Mouse (Mus musculus) c-Kit-positive CD71-positive TER-119-negative erythroid progenitor cells, embryonic 14.5 days (primary cell): ENCODE measurements around the gene Slc7a6os.
"Not testable (repeated sequence)": the region's sequence is repeated elsewhere in the genome, so short reads cannot be mapped to it uniquely, and the experiment has no call there.

Experiments used
- DNase-seq: peaks from one replicate; pipeline ENCODE4 v3.0.0-alpha.2; 2013; ENCODE audit warnings: low read depth

Slc7a6os gene

DNA sequence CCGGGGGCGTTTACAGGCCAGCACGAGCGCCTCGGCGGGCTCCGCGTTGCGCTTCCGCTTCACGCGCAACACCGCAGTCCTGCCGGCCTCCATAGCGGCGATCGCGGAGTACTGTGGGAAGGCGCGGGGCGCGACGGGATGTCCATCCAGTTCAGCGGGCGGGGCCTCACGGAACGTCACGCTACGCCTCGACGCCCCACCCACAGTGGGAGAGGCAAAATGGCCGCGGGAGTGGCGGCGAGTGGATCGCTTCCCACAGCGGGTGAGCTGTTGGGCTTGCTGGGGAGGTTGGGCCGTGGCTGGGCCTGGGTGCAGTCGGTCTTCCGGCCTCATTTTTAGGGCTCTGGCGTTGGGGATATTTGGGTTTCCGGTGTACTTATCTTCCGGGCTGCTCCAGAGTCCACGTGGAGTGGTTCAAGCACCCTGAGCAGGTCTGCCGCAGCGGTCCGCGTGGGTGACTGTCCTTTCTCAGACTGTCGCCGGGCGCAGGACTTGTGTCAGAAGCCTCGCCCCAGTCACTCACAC lies at the start of gene Slc7a6os, which contains the start of gene Prmt7:
Slc7a6os (minus strand) TSS at position 115 of the 525 bp plus-strand sequence.
Prmt7 (plus strand) TSS at position 116 of the 525 bp plus-strand sequence.
- peak; percentile 86 for DNase-seq

DNA sequence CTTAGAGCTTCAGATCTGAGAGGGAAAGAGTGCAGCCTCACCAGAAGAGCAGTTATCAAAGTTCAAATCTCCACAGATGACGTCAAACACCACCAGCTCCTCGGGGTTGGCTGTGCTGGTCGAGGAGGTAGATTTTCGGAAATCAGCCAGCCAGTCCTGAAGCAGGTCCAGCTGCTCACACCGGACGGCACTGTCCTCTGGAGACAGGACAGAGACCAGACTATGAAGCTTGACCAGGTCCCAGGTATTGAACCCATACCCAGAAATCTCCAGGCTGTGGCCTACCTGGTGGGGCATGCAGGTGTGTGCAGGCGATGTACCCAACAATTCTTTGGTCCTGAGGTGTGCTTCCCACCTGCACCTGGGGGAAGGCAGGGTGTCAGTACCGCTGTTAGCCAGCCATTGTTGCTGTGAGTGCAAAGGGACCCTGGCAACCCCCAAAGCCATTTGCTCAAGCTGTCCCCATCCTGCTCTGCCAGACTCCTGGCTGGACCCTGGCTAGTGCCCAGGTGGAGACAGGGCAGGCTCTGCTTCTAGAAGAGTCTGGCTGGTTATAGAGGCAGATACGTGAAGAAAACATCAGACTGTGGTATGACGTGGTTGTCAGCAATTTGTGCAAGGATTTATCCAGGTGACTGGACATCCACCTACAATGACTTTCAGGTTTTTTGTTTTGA lies 49.0 kb upstream of the Slc7a6os start:
- no peak for DNase-seq

GRCm38 (mm10) chr8:106258169-106258568 lies 47.4 kb upstream of the Slc7a6os start:
- DNase-seq, result peak; percentile 14

- DNase-seq, result no peak
Observed at GRCm38 (mm10) chr8:106250186-106250585, 39.5 kb upstream of the Slc7a6os start.

DNA sequence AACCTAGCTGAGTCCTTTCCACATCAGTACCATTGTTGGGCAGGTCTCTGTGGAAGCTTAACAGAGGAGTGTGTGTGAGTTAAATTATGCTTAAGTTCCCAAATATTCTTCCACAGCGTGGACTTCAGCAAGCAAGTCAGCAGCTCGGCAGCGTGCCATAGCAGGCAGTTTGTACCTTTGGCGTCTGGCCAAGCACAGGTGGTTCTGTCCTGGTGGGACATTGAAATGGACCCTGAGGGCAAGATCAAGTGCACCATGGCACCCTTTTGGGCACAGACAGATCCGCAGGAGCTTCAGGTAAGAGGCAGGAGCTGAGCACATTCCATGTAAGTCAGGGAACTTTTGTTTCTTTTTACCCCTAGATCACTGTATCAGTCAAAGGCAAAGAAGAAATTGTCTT lies 26.4 kb upstream of the Slc7a6os start:
- DNase-seq, result no peak

DNA sequence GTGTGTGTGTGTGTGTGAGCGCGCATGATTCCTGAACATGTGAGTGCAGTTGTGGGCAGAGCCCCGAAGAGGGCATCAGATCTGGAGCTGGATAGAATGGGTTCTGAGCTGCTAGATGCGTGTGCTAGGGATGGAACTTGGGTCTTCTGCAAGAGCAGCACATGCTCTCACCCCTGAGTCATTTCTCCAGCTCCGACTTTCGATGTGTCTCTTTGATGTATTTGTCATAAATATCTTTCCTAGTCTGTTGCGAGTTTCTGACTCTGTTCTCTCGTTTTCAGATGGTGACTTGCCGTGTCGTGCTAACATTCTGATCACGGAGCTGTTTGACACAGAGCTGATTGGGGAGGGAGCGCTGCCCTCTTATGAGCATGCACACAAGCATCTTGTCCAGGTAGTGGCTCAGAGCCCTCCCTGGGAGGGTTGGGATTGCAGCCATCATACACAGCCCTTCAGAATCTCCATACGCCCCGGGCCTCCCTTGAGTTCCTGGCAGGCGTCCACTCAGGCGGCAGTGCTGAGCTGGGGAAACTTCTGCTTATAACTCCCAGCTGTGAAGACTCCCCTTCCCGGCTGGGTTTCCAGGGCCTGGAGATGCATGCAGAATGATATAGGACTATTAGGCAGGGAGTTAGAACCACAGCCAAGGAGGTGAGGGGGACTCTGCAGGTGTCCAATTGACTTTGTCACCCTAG lies 24.0 kb upstream of the Slc7a6os start:
- DNase-seq, result no peak

GRCm38 (mm10) chr8:106232751-106233150 lies 22.0 kb upstream of the Slc7a6os start:
- no peak for DNase-seq

DNA sequence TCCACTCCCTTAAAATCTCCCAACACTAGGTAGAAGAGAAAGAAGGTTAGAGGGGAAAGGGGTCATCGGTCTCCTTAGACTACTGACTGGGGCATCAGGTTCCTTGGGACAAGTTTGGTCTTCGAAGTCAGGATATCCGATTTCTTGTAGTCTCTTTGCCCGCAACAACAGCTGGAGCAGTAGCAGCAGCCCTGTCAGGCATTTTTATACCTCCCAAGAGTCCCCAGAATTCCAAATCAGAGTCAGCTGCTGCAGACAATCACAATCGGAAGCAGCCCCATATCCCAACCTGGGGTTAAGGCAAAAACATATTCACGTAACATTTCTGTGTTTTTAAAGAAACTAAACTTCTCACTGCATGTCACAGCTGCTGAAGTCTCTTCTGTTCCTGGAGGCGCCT lies 20.8 kb upstream of the Slc7a6os start:
- no peak for DNase-seq

DNA sequence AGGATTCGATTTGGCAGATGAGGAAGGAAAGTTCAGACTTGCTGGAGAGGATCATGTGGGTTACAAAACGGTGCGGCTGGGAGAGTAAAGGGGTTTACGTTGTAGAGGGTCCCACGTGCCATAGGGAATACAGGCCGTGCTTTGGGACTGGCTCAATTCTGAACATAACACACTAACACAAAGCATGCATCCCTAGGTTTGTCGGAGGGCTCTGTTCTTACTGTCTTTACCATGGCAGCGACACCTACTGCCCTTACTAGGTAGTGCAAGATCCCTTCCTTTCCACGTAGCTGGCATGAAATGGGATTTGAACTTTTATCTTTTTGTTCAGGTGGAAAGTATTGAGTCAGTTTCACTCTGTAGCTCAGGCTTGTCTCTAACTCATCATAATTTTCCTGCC lies 15.9 kb upstream of the Slc7a6os start:
- peak; percentile 48 for DNase-seq

- DNase-seq, result no peak
Observed at GRCm38 (mm10) chr8:106219620-106220019, 8.9 kb upstream of the Slc7a6os start.

GRCm38 (mm10) chr8:106213959-106214358 lies 3.2 kb upstream of the Slc7a6os start:
- no peak for DNase-seq

GRCm38 (mm10) chr8:106211421-106211820 lies 686 bp upstream of the Slc7a6os start:
- DNase-seq, result peak; percentile 24

DNA sequence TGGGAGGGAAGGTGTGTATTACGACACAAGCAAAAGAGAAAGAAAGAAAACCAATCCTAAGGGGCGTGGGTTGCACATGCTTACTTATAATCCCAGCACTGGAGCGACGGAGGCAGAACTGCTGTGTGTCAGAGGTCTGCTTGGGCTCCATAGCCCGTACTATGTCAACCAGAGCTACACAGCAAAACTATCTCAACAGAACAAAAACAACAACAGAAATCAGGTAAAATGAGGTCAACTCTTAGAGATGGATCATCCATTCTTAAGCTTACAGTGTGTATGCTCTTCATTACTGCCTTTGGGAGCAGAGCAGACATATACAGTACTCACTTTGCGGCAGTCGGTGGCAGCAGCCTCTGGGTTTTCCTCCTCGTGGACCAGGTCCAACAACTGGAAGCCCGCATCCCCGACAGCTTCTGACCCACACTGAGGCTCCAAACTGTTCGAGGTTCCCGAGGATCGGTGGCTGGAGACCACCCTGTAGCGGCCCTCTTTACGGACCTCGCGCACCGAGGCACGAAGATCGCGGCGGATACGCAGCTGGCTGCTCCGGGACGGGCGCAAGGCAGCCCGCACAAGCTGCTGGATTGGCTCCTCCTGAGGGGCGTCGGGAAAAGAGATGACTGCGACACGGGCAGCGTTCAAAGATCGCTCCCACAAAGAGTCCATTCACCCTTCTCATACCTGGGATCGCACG lies 552 bp downstream of the Slc7a6os start:
- DNase-seq, result peak; percentile 41

DNA sequence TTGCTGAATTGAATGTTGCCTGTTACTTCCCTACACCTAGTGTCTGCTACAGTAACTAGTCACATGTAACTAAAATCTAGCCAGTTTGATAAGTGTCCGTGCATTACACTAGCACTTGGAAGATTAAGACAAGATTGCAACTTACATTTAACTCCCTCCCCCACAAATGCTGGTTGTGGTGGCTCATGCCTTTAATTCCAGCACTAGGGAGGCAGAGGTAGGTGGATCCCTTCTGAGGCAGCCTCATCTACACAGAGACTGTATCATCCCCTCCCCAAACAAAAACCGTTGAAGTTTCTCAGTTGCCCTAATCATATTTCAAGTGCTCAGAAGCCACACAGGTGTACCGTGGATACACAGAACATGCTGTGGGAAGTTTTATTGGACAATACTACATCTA lies 11.1 kb downstream of the Slc7a6os start:
- DNase-seq, result not testable (repeated sequence)

- peak; percentile 40 for DNase-seq
Observed at GRCm38 (mm10) chr8:106198741-106199140, 12.0 kb downstream of the Slc7a6os start.

DNA sequence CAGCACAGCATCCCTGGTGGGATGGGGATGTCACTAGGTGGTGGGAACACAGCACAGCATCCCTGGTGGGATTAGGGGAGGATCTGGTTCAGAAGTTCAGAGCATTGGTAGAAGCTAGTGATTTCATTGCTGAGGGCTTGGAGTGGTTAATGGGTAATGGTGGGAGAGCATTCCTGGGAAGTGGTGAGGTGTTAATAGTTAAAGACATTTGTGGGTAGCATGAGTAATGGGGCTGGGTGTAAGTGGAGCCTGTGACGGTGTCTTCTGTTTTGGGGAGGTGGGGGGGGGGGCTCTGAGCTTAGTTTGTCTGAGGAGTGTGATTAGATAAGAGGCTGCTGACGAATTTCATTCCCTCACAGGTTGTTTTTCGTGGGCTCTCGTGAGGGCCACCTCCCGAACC lies 16.7 kb downstream of the Slc7a6os start:
- no peak for DNase-seq

- DNase-seq, result no peak
Observed at GRCm38 (mm10) chr8:106193162-106193561, 17.6 kb downstream of the Slc7a6os start.

- DNase-seq, result peak; percentile 59
Observed at GRCm38 (mm10) chr8:106191639-106192038, 19.1 kb downstream of the Slc7a6os start.

DNA sequence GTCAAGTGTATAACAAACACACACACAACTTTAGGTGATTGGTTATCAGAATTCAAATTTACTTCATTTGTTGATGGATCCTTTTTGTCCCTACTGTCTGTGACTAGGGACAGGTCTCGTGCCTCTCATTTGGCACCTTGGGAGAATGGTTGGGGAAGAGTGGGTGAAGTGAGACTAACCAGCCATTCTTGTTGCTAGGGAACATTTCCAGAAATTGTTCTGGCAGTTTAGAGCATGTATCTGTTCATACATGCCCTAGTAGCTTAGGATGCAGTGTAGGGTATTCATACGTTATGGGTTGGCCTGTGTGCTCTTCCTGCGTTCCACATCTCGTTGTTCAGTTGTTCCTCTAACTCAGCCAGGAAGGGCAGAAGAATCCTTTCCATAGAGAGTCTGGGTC lies 21.6 kb downstream of the Slc7a6os start:
- DNase-seq, result no peak

- no peak for DNase-seq
Observed at GRCm38 (mm10) chr8:106186394-106186793, 24.3 kb downstream of the Slc7a6os start.

GRCm38 (mm10) chr8:106185628-106186270 lies 25.0 kb downstream of the Slc7a6os start:
- no peak for DNase-seq

GRCm38 (mm10) chr8:106178428-106178827 lies 32.3 kb downstream of the Slc7a6os start:
- DNase-seq, result no peak
